Mouse (Mus musculus) lung, postnatal 0 days (tissue): ENCODE measurements around the gene Tectb. TPM values are rescaled to one million over a fixed set of nuclear protein-coding genes. Genes with fewer than 3 reads are reported as not detected.

Experiments used
- ATAC-seq: fragments of 200-750 bp; cut with Nextera tagmentation; 2 replicates; pipeline ENCODE4 v1.8.0; 2017; ENCODE audit warnings: moderate library complexity
- DNase-seq: peaks from one replicate; pipeline ENCODE4 v3.0.0-alpha.2; 2016; ENCODE audit warnings: low spot score
- H3K27ac ChIP-seq: fragments of 300-500 bp; sonication (generic); 2 replicates; pipeline ENCODE4 v1.5.1; 2014; ENCODE audit warnings: antibody characterized with exemption, mild to moderate bottlenecking, low read length, mixed read lengths
- H3K27me3 ChIP-seq: fragments of 300-500 bp; sonication (generic); replicated peaks from 2 replicates; pipeline ENCODE4 v1.6.1; 2014; ENCODE audit warnings: low read length, mixed read lengths; ENCODE audit not compliant: insufficient read depth
- H3K36me3 ChIP-seq: fragments of 300-500 bp; sonication (generic); 2 replicates; pipeline ENCODE4 v1.6.1; 2014; ENCODE audit warnings: low read length, mixed read lengths; ENCODE audit not compliant: insufficient read depth
- H3K4me1 ChIP-seq: fragments of 300-500 bp; sonication (generic); 2 replicates; pipeline ENCODE4 v1.6.1; 2014; ENCODE audit warnings: antibody characterized with exemption, low read depth, low read length, mixed read lengths; ENCODE audit not compliant: insufficient read depth
- H3K4me2 ChIP-seq: fragments of 300-500 bp; sonication (generic); replicated peaks from 2 replicates; pipeline ENCODE4 v1.6.1; 2014; ENCODE audit warnings: low read depth, mild to moderate bottlenecking, low read length, moderate library complexity, mixed read lengths
- H3K4me3 ChIP-seq: fragments of 300-500 bp; sonication (generic); 2 replicates; pipeline ENCODE4 v1.5.1; 2014; ENCODE audit warnings: low read depth, low read length
- H3K9ac ChIP-seq: fragments of 300-500 bp; sonication (generic); replicated peaks from 2 replicates; pipeline ENCODE4 v1.6.1; 2014; ENCODE audit warnings: low read depth, mild to moderate bottlenecking
- H3K9me3 ChIP-seq: fragments of 300-500 bp; sonication (generic); 2 replicates; pipeline ENCODE4 v1.6.1; 2016; ENCODE audit warnings: low read length, mixed read lengths
- CTCF ChIP-seq: IDR thresholded peaks from 2 replicates; pipeline ENCODE4 v1.5.1; 2016; ENCODE audit warnings: antibody characterized with exemption, mild to moderate bottlenecking
- EP300 ChIP-seq: IDR thresholded peaks from 2 replicates; pipeline ENCODE4 v1.6.1; 2016; ENCODE audit warnings: antibody characterized with exemption, mild to moderate bottlenecking, control low read depth
- WGBS: fragments of 180-500 bp; shearing (Covaris S2); extraction: QIAGEN DNeasy Blood & Tissue Kit; methylation state at CpG from one replicate; pipeline ENCODE4 v1.1.7; 2014; 5-methylcytosine and 5-hydroxymethylcytosine counted together
- polyA plus RNA-seq: library from polyadenylated mRNA; unstranded; fragments of >200 nt; fragmentation: Nextera tagmentation; extraction: Ambion mirVana; gene quantifications from 2 replicates; pipeline ENCODE4 v1.2.1, GENCODE M21; 2015

Tectb gene
- polyA plus RNA-seq, 1 experiment from 2014 or later = 0.21 TPM

DNA sequence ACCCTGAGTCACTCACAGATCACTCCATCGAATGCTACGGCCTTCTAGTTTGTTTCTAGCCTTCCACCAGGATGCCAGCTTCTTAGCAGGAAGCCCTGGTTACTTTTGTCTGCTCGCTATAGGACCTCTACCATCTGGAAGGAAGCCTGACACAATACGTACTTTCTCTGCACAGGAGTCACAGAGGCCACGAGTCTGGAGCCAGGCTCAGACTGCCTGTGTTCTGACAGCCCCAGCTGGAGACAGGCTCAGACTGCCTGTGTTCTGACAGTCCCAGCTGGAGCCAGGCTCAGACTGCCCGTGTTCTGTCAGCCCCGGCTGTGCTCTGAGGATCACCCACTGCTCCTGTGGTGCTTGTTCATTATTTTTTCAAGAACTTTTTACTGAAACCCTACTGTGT is 42.6 kb upstream of the Tectb start:
- ATAC-seq (peak; percentile 71), DNase-seq (peak; percentile 84)
- 35% methylated on average over 7 of the region's 7 CpGs for WGBS
- H3K4me2 ChIP-seq = no peak overlapping the region
- peaks cover 11% of the 10 kb centered on the region for H3K4me1 ChIP-seq
- H3K9me3 ChIP-seq = no peaks in the 10 kb centered on the region
- no peak overlapping the region for H3K9ac ChIP-seq
- TF ChIP-seq CTCF (no peak), EP300 (no peak)
- H3K27ac ChIP-seq = peak overlapping the region; percentile 69
- H3K36me3 ChIP-seq = no peaks in the 10 kb centered on the region
- H3K4me3 ChIP-seq = no peak overlapping the region
- H3K27me3 ChIP-seq = no peaks in the 10 kb centered on the region

DNA sequence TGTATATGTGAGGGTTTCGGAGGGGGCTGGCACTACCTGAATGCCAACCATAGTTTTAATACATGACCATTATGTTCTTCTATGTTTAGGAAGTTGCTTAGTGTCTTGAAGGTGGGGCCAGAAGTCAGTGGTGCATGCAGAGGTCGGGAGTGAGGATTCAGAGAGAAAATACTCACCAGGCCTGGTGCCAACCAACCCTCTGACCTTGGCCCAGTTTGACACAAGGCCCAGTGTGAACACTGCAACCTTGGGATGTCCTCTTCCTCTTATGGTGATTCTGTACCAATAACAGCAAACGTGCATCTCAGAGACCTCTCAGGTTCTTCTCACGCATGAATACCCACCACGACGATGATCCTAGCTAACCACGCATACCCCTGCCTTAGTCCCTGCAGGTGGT is 42.0 kb upstream of the Tectb start:
- peaks cover 14% of the 10 kb centered on the region for H3K4me1 ChIP-seq
- H3K27ac ChIP-seq = peak overlapping the region; percentile 69
- H3K4me3 ChIP-seq = no peak overlapping the region
- ATAC-seq = no peak
- no peak for DNase-seq
- H3K4me2 ChIP-seq = no peak overlapping the region
- whole genome bisulfite sequencing = 83% methylated on average over 7 of the region's 7 CpGs
- no peaks in the 10 kb centered on the region for H3K9me3 ChIP-seq
- no peak overlapping the region for H3K9ac ChIP-seq
- TF ChIP-seq CTCF = no peak
- TF ChIP-seq EP300 = no peak
- no peaks in the 10 kb centered on the region for H3K36me3 ChIP-seq
- H3K27me3 ChIP-seq = no peaks in the 10 kb centered on the region

DNA sequence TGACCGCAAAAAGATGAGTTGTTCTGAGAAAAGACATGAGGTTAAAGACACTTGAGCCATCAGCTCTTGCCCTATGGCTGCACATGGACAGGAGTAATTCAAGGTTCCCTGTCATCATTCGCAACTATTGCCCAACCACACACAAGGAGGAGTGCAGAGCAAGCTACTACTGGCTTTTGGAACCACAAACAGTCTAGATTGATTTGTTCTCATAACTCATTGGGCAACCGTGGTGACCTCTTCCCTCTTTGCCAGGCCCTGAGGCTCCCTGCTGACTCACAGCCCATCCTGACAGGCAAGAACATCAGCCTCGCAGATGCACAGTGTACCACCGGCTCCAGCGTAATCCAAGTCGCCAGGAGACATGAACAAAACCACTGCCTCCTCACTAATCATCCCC is 41.2 kb upstream of the Tectb start:
- DNase-seq = peak; percentile 84
- H3K4me3 ChIP-seq = no peak overlapping the region
- WGBS = 64% methylated on average over 7 of the region's 7 CpGs

DNA sequence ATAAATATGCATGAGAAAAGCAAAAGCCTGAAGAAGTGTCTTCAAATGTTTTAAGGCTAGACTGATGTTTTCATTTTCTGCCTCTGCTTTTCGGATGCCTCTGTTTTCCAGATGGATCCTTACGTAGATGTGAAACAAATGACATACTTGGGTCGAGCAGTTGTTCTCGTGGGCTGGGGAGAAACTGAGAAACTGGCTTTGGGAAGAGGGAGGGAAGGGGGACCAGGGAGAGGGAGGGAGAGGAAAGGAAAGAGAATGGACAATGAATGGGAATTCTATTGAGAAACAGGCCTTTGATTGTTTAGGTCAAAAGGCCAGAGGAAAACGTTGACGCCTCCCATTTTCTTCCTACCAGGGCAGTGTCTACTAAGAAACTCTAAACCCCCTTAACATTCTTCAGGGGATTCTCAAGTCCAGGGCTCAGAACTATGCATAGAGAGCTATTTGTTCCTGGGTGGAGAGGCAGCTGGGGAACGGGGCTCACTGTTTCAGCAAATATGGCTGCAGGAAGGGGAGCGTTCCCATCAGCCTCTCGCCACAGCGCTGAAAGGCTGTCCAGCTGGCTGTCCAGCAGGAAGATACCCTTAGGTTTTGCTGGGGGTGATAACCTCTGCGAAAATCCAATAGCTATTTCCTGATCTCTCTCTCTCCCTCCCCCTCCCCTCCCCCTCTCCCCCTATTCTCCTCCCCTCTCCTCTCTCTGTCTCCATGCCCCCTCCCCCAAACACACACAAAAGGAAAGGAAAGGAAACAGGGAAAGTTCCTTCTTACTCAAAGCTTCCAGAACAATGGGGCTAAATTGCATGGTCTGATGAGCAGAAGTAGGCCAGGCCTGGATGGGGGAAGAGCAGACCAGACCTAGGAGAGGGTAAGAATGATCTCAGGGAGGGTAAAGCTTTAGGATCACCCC is 36.9 kb upstream of the Tectb start:
- Histone ChIP-seq H3K9ac (no peak overlapping the region), H3K27ac (no peak overlapping the region), H3K4me1 (peaks cover 14% of the 10 kb centered on the region; the same call in 1 of the 2 replicates), H3K4me2 (no peak overlapping the region), H3K9me3 (no peaks in the 10 kb centered on the region), H3K4me3 (no peak overlapping the region), H3K27me3 (no peaks in the 10 kb centered on the region), H3K36me3 (no peaks in the 10 kb centered on the region)
- ATAC-seq (no peak), DNase-seq (no peak)
- TF ChIP-seq EP300 (no peak), CTCF (no peak)
- WGBS = 34% methylated on average over 11 of the region's 11 CpGs

More for the DNA sequence above, 41.2 kb upstream of the Tectb start:
- Histone ChIP-seq H3K27ac (no peak overlapping the region), H3K4me1 (peaks cover 17% of the 10 kb centered on the region), H3K36me3 (no peaks in the 10 kb centered on the region), H3K9me3 (no peaks in the 10 kb centered on the region), H3K4me2 (no peak overlapping the region), H3K27me3 (no peaks in the 10 kb centered on the region), H3K9ac (no peak overlapping the region)
- peak; percentile 48 for ATAC-seq
- peak; percentile 68 for TF ChIP-seq EP300
- no peak for TF ChIP-seq CTCF

DNA sequence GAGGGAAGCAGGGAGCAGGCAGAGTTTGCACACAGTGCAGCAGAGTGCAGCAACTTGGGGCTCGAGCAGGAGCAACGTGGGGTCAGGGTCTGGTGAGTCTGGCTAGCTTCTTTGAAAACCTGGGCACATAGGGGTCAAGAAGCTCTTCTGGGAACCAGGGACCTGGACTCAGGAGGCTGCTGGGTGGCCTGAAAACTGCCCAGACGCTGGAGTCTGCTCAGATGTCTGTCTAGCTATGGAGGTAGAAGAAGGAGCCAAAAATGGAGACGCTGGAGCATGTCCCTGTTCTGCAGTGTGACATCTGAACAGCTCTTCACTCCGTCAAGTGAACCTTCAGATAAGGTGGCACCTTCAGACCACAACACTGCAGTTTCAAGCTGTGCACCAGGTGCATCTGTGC is 35.8 kb upstream of the Tectb start:
- H3K27ac ChIP-seq = no peak overlapping the region
- no peaks in the 10 kb centered on the region for H3K9me3 ChIP-seq
- WGBS = 61% methylated on average over 5 of the region's 5 CpGs

DNA sequence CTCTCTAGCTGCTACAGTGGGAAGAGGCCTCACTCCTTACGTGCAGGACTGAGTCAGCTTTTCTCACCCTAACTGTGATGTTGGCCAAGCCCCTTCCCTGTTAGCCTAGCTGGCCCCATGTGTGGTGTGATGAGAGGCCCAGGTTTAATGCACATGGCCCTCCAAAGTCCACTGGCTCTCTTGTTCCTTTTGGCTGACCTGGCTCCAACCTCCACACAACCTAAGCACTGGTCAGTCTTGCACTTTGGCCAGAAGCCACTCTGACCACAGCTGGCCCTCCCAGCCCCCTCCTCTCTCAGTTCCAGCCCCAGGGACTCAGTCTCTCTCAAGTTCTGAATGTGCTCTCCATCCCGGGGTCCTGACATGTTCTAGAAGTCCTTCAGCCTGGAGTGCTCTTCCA is 35.4 kb upstream of the Tectb start:
- Histone ChIP-seq H3K4me3 (no peak overlapping the region), H3K36me3 (no peaks in the 10 kb centered on the region), H3K9ac (no peak overlapping the region), H3K4me2 (no peak overlapping the region), H3K27me3 (no peaks in the 10 kb centered on the region), H3K9me3 (no peaks in the 10 kb centered on the region), H3K27ac (no peak overlapping the region), H3K4me1 (peaks cover 14% of the 10 kb centered on the region; the same call in 1 of the 2 replicates)
- no peak for ATAC-seq
- 63% methylated on average over 2 of the region's 2 CpGs for WGBS
- TF ChIP-seq CTCF = no peak
- TF ChIP-seq EP300 = no peak
- DNase-seq = no peak

More for the DNA sequence above, 35.8 kb upstream of the Tectb start:
- TF ChIP-seq EP300 (no peak), CTCF (no peak)
- no peaks in the 10 kb centered on the region for H3K27me3 ChIP-seq
- H3K9ac ChIP-seq = no peak overlapping the region
- ATAC-seq = no peak
- H3K4me2 ChIP-seq = no peak overlapping the region
- no peaks in the 10 kb centered on the region for H3K36me3 ChIP-seq
- DNase-seq = no peak
- peaks cover 14% of the 10 kb centered on the region; the same call in 1 of the 2 replicates for H3K4me1 ChIP-seq
- no peak overlapping the region for H3K4me3 ChIP-seq
